Mouse (Mus musculus) bone marrow macrophage, adult 2 months (primary cell): ENCODE data around the gene Leng8. TPM values are rescaled to one million over a fixed set of nuclear protein-coding genes. Genes with fewer than 3 reads are reported as not detected.

Experiments used
- H3K27ac ChIP-seq: 2 replicates; pipeline ENCODE4 v1.5.1; 2012; ENCODE audit warnings: low read depth, low read length; ENCODE audit not compliant: insufficient read depth
- H3K4me1 ChIP-seq: 2 replicates; pipeline ENCODE4 v1.6.1; 2012; ENCODE audit warnings: low read length; ENCODE audit not compliant: control insufficient read depth, insufficient read depth
- H3K4me3 ChIP-seq: 2 replicates; pipeline ENCODE4 v1.5.1; 2012; ENCODE audit warnings: mild to moderate bottlenecking, low read length, moderate library complexity; ENCODE audit not compliant: insufficient read depth
- CTCF ChIP-seq: IDR thresholded peaks from 2 replicates; pipeline ENCODE4 v1.5.1; 2012; ENCODE audit warnings: low read depth, mild to moderate bottlenecking, low read length, moderate library complexity
- POLR2A ChIP-seq: IDR thresholded peaks from 2 replicates; pipeline ENCODE4 v1.6.1; 2012; ENCODE audit warnings: mild to moderate bottlenecking, low read depth, low read length, borderline replicate concordance
- polyA plus RNA-seq: library from polyadenylated mRNA; stranded (reverse); fragments of >200 nt; gene quantifications from 2 replicates; pipeline ENCODE4 v1.2.4, GENCODE M21; 2012; ENCODE audit not compliant: missing spikeins, insufficient read depth, insufficient read length

The Leng8 gene
- polyA plus RNA-seq, 1 experiment: 126 TPM

- TF ChIP-seq CTCF (peak; percentile 92), POLR2A (no peak)
- no peak overlapping the region for H3K4me3 ChIP-seq
- H3K4me1 ChIP-seq: peaks cover 7% of the 10 kb centered on the region; the same call in 1 of the 2 replicates
- no peak overlapping the region for H3K27ac ChIP-seq
Observed at GRCm38 (mm10) chr7:4145552-4146190, 8.8 kb downstream of the Leng8 start.

DNA sequence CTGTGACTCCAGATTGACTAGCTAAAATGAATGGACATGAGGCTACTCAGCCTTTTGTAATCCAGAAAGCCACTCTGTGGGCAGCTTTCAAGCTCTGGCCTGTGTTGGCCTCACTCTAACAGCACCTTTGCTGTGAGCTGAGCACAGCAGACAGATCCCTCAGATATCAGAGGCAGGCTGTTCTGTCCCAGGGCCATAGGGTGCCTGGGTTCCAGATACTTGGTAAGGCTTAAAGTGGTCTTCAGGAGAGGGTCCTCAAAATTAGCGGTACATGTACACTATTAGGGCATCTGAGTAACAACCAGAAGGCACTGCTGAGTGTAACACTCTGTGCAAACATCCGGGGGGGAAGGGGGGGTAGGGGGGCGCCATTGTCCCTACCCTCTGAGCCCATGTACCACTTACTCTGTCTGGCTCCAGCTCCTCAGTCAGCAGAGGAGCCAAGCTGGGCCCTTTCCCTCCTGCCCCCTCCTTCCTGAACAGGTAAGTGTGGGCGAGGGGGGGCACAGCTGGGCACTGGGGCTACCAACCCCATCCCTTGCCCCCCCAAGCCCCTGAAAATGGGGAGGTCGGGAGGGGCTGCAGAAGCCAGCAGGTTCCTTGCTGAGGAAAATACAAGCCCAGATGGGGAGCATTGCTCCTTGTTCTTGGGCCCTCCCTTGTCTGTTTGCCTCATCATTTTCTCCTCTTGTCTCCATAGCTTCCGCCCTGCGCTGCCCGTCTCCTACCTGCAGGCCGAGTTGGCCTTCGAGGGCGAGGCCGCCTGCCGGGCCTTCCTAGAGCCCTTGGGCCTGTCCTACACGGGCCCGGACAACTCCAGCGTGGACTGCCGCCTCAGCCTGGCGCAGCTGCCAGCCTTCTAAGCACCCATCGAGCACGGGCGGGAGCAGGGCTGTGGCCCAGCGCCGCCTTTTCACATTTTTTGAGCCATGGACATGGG lies 9.7 kb downstream of the Leng8 start:
- Histone ChIP-seq H3K4me1 (peaks cover 11% of the 10 kb centered on the region), H3K27ac (no peak overlapping the region), H3K4me3 (no peak overlapping the region)
- TF ChIP-seq POLR2A (no peak), CTCF (no peak)

DNA sequence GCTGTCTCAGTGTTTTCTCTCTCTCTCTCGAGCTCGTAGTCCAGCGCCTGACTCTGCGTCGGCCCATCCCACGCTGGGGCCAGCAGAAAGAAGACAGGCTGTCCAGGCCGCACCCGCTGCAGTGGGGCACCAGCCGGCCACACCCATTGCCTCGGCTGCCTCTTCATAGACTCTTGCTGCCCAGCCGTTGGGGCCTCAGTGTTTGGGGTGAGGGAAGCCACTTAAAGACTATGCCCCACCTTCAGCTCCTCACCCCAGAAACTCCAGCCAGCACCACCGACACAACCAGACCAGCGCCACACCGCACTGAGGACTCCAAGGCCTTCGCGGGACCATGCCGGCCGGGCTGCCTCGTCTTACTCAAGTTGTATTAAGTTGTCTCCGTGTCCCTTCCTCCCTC lies 10.5 kb downstream of the Leng8 start:
- H3K4me3 ChIP-seq: no peak overlapping the region
- no peak for TF ChIP-seq CTCF
- TF ChIP-seq POLR2A: no peak
- peaks cover 11% of the 10 kb centered on the region for H3K4me1 ChIP-seq
- H3K27ac ChIP-seq: no peak overlapping the region

- H3K4me1 ChIP-seq: peaks cover 11% of the 10 kb centered on the region
- peak overlapping the region; percentile 84; the same call in 1 of the 2 replicates for H3K4me3 ChIP-seq
- TF ChIP-seq POLR2A: no peak
- no peak overlapping the region for H3K27ac ChIP-seq
Observed at GRCm38 (mm10) chr7:4147836-4148235, 11.0 kb downstream of the Leng8 start.

GRCm38 (mm10) chr7:4148341-4149208 lies 11.7 kb downstream of the Leng8 start:
- TF ChIP-seq CTCF (no peak), POLR2A (no peak)

GRCm38 (mm10) chr7:4149209-4150054 lies 12.6 kb downstream of the Leng8 start:
- TF ChIP-seq POLR2A (no peak), CTCF (no peak)
- H3K4me3 ChIP-seq: peak overlapping the region; percentile 84
- peak overlapping the region; percentile 94 for H3K27ac ChIP-seq
- H3K4me1 ChIP-seq: peaks cover 11% of the 10 kb centered on the region

More at GRCm38 (mm10) chr7:4148341-4149208, 11.7 kb downstream of the Leng8 start:
- Histone ChIP-seq H3K4me3 (peak overlapping the region; percentile 84), H3K27ac (peak overlapping the region; percentile 94), H3K4me1 (peaks cover 11% of the 10 kb centered on the region)

DNA sequence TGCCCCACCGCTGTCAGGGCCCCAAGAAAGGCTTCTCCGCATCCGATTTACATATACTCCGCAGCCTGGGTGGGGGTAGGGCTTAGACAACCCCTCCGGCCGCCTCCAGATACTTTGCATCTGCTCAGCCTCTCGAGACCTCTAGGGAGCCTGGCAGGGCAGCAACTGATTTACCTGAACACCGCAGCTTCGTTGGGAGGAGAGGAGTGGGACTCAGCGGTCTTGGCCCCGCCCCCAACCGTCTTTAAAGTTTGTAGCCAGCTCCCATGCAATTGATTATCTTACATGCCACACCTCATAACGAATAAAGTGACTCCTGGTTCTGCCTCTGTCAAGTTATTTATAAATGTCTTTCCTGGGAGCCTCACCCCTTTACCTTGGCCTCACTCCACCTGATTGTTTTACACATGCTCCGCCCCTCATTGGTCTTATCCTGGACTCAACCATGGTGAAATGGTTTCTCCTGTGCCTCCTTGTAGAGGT lies 13.3 kb downstream of the Leng8 start, which contains the start of gene Leng9:
Gene Leng9, minus strand, starts transcription at position 316 of the 483 bp plus-strand sequence.
- TF ChIP-seq CTCF: no peak
- no peak for TF ChIP-seq POLR2A
- H3K4me3 ChIP-seq: peak within 1 kb of the TSS; percentile 84
- peak within 1 kb of the TSS; percentile 94 for H3K27ac ChIP-seq
- peaks cover 11% of the 10 kb centered on the region for H3K4me1 ChIP-seq

- H3K4me1 ChIP-seq: peaks cover 11% of the 10 kb centered on the region
- TF ChIP-seq POLR2A (no peak), CTCF (no peak)
- H3K27ac ChIP-seq: no peak overlapping the region
Observed at GRCm38 (mm10) chr7:4150811-4151221, 14.0 kb downstream of the Leng8 start.

DNA sequence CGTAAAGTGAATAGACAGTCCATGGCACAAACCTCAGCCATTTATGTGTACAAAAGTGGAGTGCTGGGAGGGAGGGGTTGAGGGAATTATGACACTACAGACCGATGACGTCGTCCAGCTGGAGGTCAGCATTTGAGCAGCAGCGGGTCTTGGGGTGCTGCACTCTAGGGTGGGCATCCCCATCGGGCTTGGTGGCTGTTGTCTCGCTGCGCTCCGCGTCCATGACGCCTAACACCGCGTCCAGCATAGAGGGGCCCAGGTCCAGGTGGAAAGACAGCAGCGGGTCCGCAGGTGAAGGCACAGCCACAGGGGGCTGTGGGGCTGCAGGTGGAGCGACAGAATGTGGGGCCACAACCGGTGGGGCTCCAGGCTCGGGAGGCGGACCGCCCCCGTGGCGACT lies 14.4 kb downstream of the Leng8 start:
- H3K27ac ChIP-seq: no peak overlapping the region
- H3K4me3 ChIP-seq: peak overlapping the region; percentile 84
- H3K4me1 ChIP-seq: peaks cover 11% of the 10 kb centered on the region
- no peak for TF ChIP-seq CTCF
- no peak for TF ChIP-seq POLR2A

More at GRCm38 (mm10) chr7:4150811-4151221, 14.0 kb downstream of the Leng8 start:
- H3K4me3 ChIP-seq: peak overlapping the region; percentile 84
